Mouse (Mus musculus): Measurements from ENCODE around the gene Gm10487. TPM values are rescaled to one million over a fixed set of nuclear protein-coding genes. Genes with fewer than 3 reads are reported as not detected.
"Not testable (repeated sequence)": the region's sequence is repeated elsewhere in the genome, so short reads cannot be mapped to it uniquely, and the experiment has no call there.

Gm10487 gene
- not detected in 2 replicates for polyA plus RNA-seq (2015; fragmentation: Nextera tagmentation; extraction: Ambion mirVana)

DNA sequence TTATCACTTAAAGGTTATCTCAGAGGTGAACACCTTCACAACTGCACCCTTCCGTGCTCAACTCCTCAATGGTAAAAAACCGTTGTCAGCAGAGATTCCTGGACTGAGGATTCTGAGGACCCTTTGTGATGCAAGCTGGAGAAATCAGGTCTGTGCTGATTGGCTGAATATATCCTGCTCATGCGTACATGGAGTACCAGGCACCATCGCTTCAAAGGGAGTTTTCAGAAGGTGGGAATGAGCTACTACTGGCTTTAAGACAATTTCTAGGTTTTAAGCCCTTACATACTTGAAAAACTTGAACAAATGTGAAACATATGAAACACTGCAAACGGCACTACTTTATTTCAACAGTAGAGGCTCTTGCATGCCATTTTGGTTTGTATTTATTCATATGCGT is at the start of gene Gm10487:
Gm10487 (minus strand) TSS at position 101 of the 400 bp plus-strand sequence.
- H3K9ac ChIP-seq; ATAC-seq (replicated peaks; ENCODE audit: insufficient number of reproducible peaks, insufficient read depth, low FRiP score, low read depth); H3K36me3 ChIP-seq; H3K4me2 ChIP-seq; H3K27me3 ChIP-seq; H3K27ac ChIP-seq; H3K9me3 ChIP-seq (replicated peaks); H3K4me1 ChIP-seq (replicated peaks); H3K4me3 ChIP-seq: not testable (repeated sequence)
- no CpG with 5 or more reads among the region's 6 CpGs for WGBS

Data from heart, embryonic 15.5 days (tissue).